Comparison of ENCODE assay signal across 8 mouse cellular contexts in the genomic region with DNA sequence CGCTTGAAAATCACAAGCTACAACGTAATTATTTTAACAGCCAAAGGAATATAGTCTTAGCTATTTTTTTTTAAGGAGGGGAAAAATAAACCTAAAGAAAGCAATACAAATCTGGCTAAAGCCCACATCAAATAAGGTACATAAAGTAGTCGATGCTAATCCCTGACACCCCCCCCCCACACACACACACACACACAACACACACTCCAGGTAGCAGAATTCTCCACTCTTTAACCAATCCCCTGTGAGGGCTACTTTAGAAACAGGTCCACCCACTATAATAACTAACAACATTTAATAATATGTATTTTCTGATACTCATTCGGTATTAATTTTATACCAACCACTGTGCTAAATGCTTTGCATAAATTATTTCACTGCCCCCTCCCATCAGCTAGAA. TPM values are rescaled to one million over a fixed set of nuclear protein-coding genes. Genes with fewer than 3 reads are reported as not detected.
DNase-seq lines count a peak whose midpoint lies in the region; ATAC-seq and TF ChIP-seq lines count a peak whose summit lies in the region.

No protein-coding gene starts in this region.

- TF ChIP-seq CTCF in hindbrain, postnatal 0 days (IDR thresholded peaks at IDR 0.05; ENCODE audit: low read depth): no peak

- 1% methylated on average over 4 of the region's 4 CpGs for WGBS in kidney, embryonic 16.5 days
- WGBS in embryonic facial prominence, embryonic 11.5 days: 0% methylated on average over 4 of the region's 4 CpGs
- WGBS in hindbrain, postnatal 0 days: 1% methylated on average over 4 of the region's 4 CpGs

- H3K4me3 ChIP-seq in kidney, embryonic 16.5 days (ENCODE audit: low read length): peak overlapping the region; percentile 81
- H3K4me3 ChIP-seq in embryonic facial prominence, embryonic 11.5 days (ENCODE audit: low read depth, low read length): peak overlapping the region; percentile 79
- peak overlapping the region; percentile 67 for H3K4me3 ChIP-seq in hindbrain, postnatal 0 days (ENCODE audit: low read length)
- H3K4me3 ChIP-seq in myocyte: peak overlapping the region; percentile 100

- peaks cover 27% of the 10 kb centered on the region for H3K79me2 ChIP-seq in myocyte (ENCODE audit: control insufficient read depth, insufficient read depth)

- H3K9ac ChIP-seq in kidney, embryonic 16.5 days (replicated peaks; ENCODE audit: low read length): peak overlapping the region; percentile 97
- H3K9ac ChIP-seq in embryonic facial prominence, embryonic 11.5 days (replicated peaks; ENCODE audit: low read length): no peak overlapping the region; the same call in 1 of the 2 replicates
- peak overlapping the region; percentile 62 for H3K9ac ChIP-seq in hindbrain, postnatal 0 days (replicated peaks; ENCODE audit: low read length)

- peaks cover 68% of the 10 kb centered on the region for H3K4me1 ChIP-seq in kidney, embryonic 16.5 days (ENCODE audit: insufficient read depth, low read length)
- H3K4me1 ChIP-seq in embryonic facial prominence, embryonic 11.5 days (ENCODE audit: control insufficient read depth, insufficient read depth, low read length): peaks cover 22% of the 10 kb centered on the region
- peaks cover 46% of the 10 kb centered on the region for H3K4me1 ChIP-seq in hindbrain, postnatal 0 days (ENCODE audit: insufficient read depth, low read length)

- no peak for ATAC-seq in kidney, embryonic 16.5 days (ENCODE audit: low FRiP score, low TSS enrichment)
- no peak for ATAC-seq in embryonic facial prominence, embryonic 11.5 days (replicated peaks; ENCODE audit: insufficient number of reproducible peaks, low FRiP score, low TSS enrichment, low read depth)
- ATAC-seq in hindbrain, postnatal 0 days: no peak

- H3K4me2 ChIP-seq in kidney, embryonic 16.5 days (replicated peaks; ENCODE audit: low read depth, low read length): peak overlapping the region; percentile 97
- H3K4me2 ChIP-seq in embryonic facial prominence, embryonic 11.5 days (ENCODE audit: low read depth, low read length): peak overlapping the region; percentile 72
- peak overlapping the region; percentile 98 for H3K4me2 ChIP-seq in hindbrain, postnatal 0 days (ENCODE audit: low read depth, low read length)
- peak overlapping the region; percentile 98 for H3K4me2 ChIP-seq in myocyte (ENCODE audit: low read depth)

- H3K27me3 ChIP-seq in kidney, embryonic 16.5 days (ENCODE audit: insufficient read depth, low read length): peaks cover 10% of the 10 kb centered on the region
- H3K27me3 ChIP-seq in embryonic facial prominence, embryonic 11.5 days (ENCODE audit: control insufficient read depth, insufficient read depth, low read length): peaks cover 8% of the 10 kb centered on the region
- H3K27me3 ChIP-seq in hindbrain, postnatal 0 days (ENCODE audit: insufficient read depth, low read length): no peaks in the 10 kb centered on the region
- no peaks in the 10 kb centered on the region for H3K27me3 ChIP-seq in myocyte (ENCODE audit: control insufficient read depth, insufficient read depth, insufficient read length)

- no peaks in the 10 kb centered on the region; the same call in 1 of the 2 replicates for H3K36me3 ChIP-seq in kidney, embryonic 16.5 days (ENCODE audit: insufficient read depth, low read length)
- no peaks in the 10 kb centered on the region for H3K36me3 ChIP-seq in embryonic facial prominence, embryonic 11.5 days (replicated peaks; ENCODE audit: control insufficient read depth, insufficient read depth, low read depth, low read length)
- H3K36me3 ChIP-seq in hindbrain, postnatal 0 days (ENCODE audit: insufficient read depth, low read length): no peaks in the 10 kb centered on the region
- peaks cover 13% of the 10 kb centered on the region for H3K36me3 ChIP-seq in myocyte (ENCODE audit: control insufficient read depth, insufficient read depth)

- peak overlapping the region; percentile 99 for H3K27ac ChIP-seq in kidney, embryonic 16.5 days (ENCODE audit: low read length)
- H3K27ac ChIP-seq in embryonic facial prominence, embryonic 11.5 days (replicated peaks; ENCODE audit: low read depth, low read length): peak overlapping the region; percentile 99
- peak overlapping the region; percentile 99 for H3K27ac ChIP-seq in hindbrain, postnatal 0 days

- peak overlapping the region; percentile 50 for H3ac ChIP-seq in myocyte (ENCODE audit: control insufficient read depth, insufficient read length)

- no peak for DNase-seq in kidney, postnatal 36 days
- DNase-seq in embryonic facial prominence, embryonic 11.5 days (ENCODE audit: low spot score): no peak
- no peak for DNase-seq in hindbrain, postnatal 0 days (ENCODE audit: low spot score)
- DNase-seq in layer of hippocampus, adult 18-20 months (ENCODE audit: low spot score in 2 of 2): no peak
- DNase-seq in spleen, postnatal 14 days (ENCODE audit: low spot score in 2 of 2): no peak
- DNase-seq in spleen, postnatal 4 days (ENCODE audit: low spot score in 2 of 2): no peak

- no peak for TF ChIP-seq POLR2A in myocyte (IDR thresholded peaks at IDR 0.05; ENCODE audit: insufficient read length, low read depth)

- no peaks in the 10 kb centered on the region for H3K9me3 ChIP-seq in kidney, embryonic 16.5 days (ENCODE audit: low read length)
- H3K9me3 ChIP-seq in embryonic facial prominence, embryonic 11.5 days (replicated peaks; ENCODE audit: control insufficient read depth, low read length): no peaks in the 10 kb centered on the region
- no peaks in the 10 kb centered on the region for H3K9me3 ChIP-seq in hindbrain, postnatal 0 days (ENCODE audit: low read length)

TF ChIP-seq in myocyte, 11 proteins besides CTCF, POLR2A, EP300 and RAD21:
- TF ChIP-seq POLR2AphosphoS2 (IDR thresholded peaks at IDR 0.05; ENCODE audit: insufficient read length, low read depth) (no peak), MYOD1 (IDR thresholded peaks at IDR 0.05; ENCODE audit: control insufficient read depth in 1 of 3, insufficient read length in 2 of 3, low read depth in 2 of 3) (no peak), SRF (IDR thresholded peaks at IDR 0.05; ENCODE audit: control insufficient read depth, insufficient read length, low read depth) (no peak), TCF12 (IDR thresholded peaks at IDR 0.05; ENCODE audit: insufficient read depth, poor library complexity, severe bottlenecking) (no peak), MAX (IDR thresholded peaks at IDR 0.05; ENCODE audit: low read depth) (no peak), MYOG (IDR thresholded peaks at IDR 0.05; ENCODE audit: control insufficient read depth in 1 of 3, insufficient read depth in 1 of 3, insufficient read length in 2 of 3, low read depth in 2 of 3) (no peak), TCF3 (IDR thresholded peaks at IDR 0.05; ENCODE audit: insufficient read length, low read depth) (no peak), REST (IDR thresholded peaks at IDR 0.05; ENCODE audit: insufficient read depth, insufficient read length) (no peak)
TF ChIP-seq in myocyte: peak in this region for 0.

RNA-seq across cellular contexts. Expression of gene Kdm6b, which starts 3.0 kb away (rescaled TPM):
- 26.0 and 31.3 TPM in 2 replicates for polyA plus RNA-seq in kidney, embryonic 16.5 days (2015; fragmentation: Nextera tagmentation; extraction: Ambion mirVana)
- polyA plus RNA-seq in embryonic facial prominence, embryonic 11.5 days (2014; fragmentation: Nextera tagmentation; extraction: Ambion mirVana): 25.9 and 26.2 TPM in 2 replicates
- 8.0 and 10.5 TPM in 2 replicates for total RNA-seq in hindbrain, postnatal 0 days (2014; rRNA removed)
- 20.5 and 22.3 TPM in 2 replicates for polyA plus RNA-seq in hindbrain, postnatal 0 days (2015; fragmentation: Nextera tagmentation; extraction: Ambion mirVana)
- 31.0 TPM for polyA plus RNA-seq in myocyte (2012; fragmentation: generic; extraction: Trizol)
- total RNA-seq in layer of hippocampus, adult 18-20 months (2021): 10 to 100 TPM; 35.7 to 39.3 TPM

RNA-seq across cellular contexts. Expression of gene Tmem88, which starts 18.5 kb away (rescaled TPM):
- 46.5 and 47.7 TPM in 2 replicates for polyA plus RNA-seq in kidney, embryonic 16.5 days (2015; fragmentation: Nextera tagmentation; extraction: Ambion mirVana)
- 13.6 and 18.1 TPM in 2 replicates for polyA plus RNA-seq in embryonic facial prominence, embryonic 11.5 days (2014; fragmentation: Nextera tagmentation; extraction: Ambion mirVana)
- total RNA-seq in hindbrain, postnatal 0 days (2014; rRNA removed): 3.8 and 4.3 TPM in 2 replicates
- 8.7 and 9.5 TPM in 2 replicates for polyA plus RNA-seq in hindbrain, postnatal 0 days (2015; fragmentation: Nextera tagmentation; extraction: Ambion mirVana)
- polyA plus RNA-seq in myocyte (2012; fragmentation: generic; extraction: Trizol): 0.16 TPM
- total RNA-seq in layer of hippocampus, adult 18-20 months (2021): 1 to 10 TPM; 2.5 to 2.7 TPM

RNA-seq across cellular contexts. Expression of gene Cyb5d1, which starts 21.1 kb away (rescaled TPM):
- 34.0 and 37.3 TPM in 2 replicates for polyA plus RNA-seq in kidney, embryonic 16.5 days (2015; fragmentation: Nextera tagmentation; extraction: Ambion mirVana)
- polyA plus RNA-seq in embryonic facial prominence, embryonic 11.5 days (2014; fragmentation: Nextera tagmentation; extraction: Ambion mirVana): 33.3 TPM in 2 replicates
- 21.8 and 26.9 TPM in 2 replicates for total RNA-seq in hindbrain, postnatal 0 days (2014; rRNA removed)
- polyA plus RNA-seq in hindbrain, postnatal 0 days (2015; fragmentation: Nextera tagmentation; extraction: Ambion mirVana): 18.5 and 22.2 TPM in 2 replicates
- polyA plus RNA-seq in myocyte (2012; fragmentation: generic; extraction: Trizol): 23.0 TPM
- 10 to 100 TPM; 47.8 to 51.2 TPM for total RNA-seq in layer of hippocampus, adult 18-20 months (2021)

RNA-seq across cellular contexts. Expression of gene Naa38, which starts 21.2 kb away (rescaled TPM):
- 142 and 150 TPM in 2 replicates for polyA plus RNA-seq in kidney, embryonic 16.5 days (2015; fragmentation: Nextera tagmentation; extraction: Ambion mirVana)
- 123 and 135 TPM in 2 replicates for polyA plus RNA-seq in embryonic facial prominence, embryonic 11.5 days (2014; fragmentation: Nextera tagmentation; extraction: Ambion mirVana)
- total RNA-seq in hindbrain, postnatal 0 days (2014; rRNA removed): 77.1 and 99.0 TPM in 2 replicates
- polyA plus RNA-seq in hindbrain, postnatal 0 days (2015; fragmentation: Nextera tagmentation; extraction: Ambion mirVana): 162 and 163 TPM in 2 replicates
- 126 TPM for polyA plus RNA-seq in myocyte (2012; fragmentation: generic; extraction: Trizol)
- 100 to 1,000 TPM; 107 to 123 TPM for total RNA-seq in layer of hippocampus, adult 18-20 months (2021)

RNA-seq across cellular contexts. Expression of gene Chd3, which starts 47.3 kb away (rescaled TPM):
- 58.6 and 67.2 TPM in 2 replicates for polyA plus RNA-seq in kidney, embryonic 16.5 days (2015; fragmentation: Nextera tagmentation; extraction: Ambion mirVana)
- 48.0 and 52.1 TPM in 2 replicates for polyA plus RNA-seq in embryonic facial prominence, embryonic 11.5 days (2014; fragmentation: Nextera tagmentation; extraction: Ambion mirVana)
- 252 and 255 TPM in 2 replicates for total RNA-seq in hindbrain, postnatal 0 days (2014; rRNA removed)
- 46.6 and 49.7 TPM in 2 replicates for polyA plus RNA-seq in hindbrain, postnatal 0 days (2015; fragmentation: Nextera tagmentation; extraction: Ambion mirVana)
- 148 TPM for polyA plus RNA-seq in myocyte (2012; fragmentation: generic; extraction: Trizol)
- 100 to 1,000 TPM; 531 to 556 TPM for total RNA-seq in layer of hippocampus, adult 18-20 months (2021)
